Mouse (Mus musculus) stomach, postnatal 0 days (tissue): Measurements from ENCODE around the gene Zfp69.

Experiments used
- CTCF ChIP-seq: IDR thresholded peaks from 2 replicates; pipeline ENCODE4 v1.5.1; 2016; ENCODE audit warnings: antibody characterized with exemption, low read depth, mild to moderate bottlenecking, moderate library complexity
- EP300 ChIP-seq: optimal IDR thresholded peaks from 2 replicates; pipeline ENCODE3; 2016; ENCODE audit warnings: antibody characterized with exemption

- TF ChIP-seq EP300 (no peak), CTCF (no peak)
These were observed 64.7 kb downstream of the Zfp69 start for GRCm38 (mm10) chr4:120886811-120887210.
